Mouse (Mus musculus): ENCODE measurements around the gene Pias3. TPM values are rescaled to one million over a fixed set of nuclear protein-coding genes. Genes with fewer than 3 reads are reported as not detected.
"Not testable (repeated sequence)": the region's sequence is repeated elsewhere in the genome, so short reads cannot be mapped to it uniquely, and the experiment has no call there.

Pias3 gene
- total RNA-seq, 1 experiment from 2014 or later, result 4.7 TPM

DNA sequence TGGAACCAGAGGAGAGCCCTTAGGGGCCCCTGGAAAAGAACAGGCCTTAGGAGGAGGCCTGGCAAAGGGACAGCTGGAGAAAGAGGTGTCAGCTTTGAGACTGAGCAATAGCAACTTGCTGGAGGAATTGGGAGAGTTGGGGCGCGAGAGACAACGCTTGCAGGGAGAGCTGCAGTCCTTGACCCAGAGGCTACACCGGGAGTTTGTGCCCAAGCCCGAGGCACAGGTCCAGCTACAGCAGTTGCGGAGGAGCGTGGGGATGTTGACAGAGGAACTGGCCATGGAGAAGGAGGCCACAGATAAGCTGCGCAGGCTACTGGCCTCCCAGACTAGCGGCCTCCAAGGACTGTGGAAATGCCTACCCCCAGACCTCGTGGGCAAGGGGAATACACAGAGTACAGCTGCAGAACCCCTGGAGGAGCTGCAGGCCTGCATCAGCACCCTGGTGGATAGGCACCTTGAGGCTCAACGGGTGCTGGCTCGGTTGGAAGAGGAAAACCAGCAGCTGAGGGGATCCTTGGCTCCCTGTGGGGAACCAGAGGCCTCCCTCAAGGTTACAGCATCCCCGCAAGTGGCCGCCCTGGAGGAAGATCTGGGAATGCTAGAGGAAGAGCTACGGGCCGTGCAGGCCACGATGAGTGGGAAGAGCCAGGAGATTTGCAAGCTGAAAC, 11.9 kb upstream of the Pias3 start:
- no peak for ATAC-seq (replicated peaks; ENCODE audit: low read depth, poor library complexity, severe bottlenecking)

DNA sequence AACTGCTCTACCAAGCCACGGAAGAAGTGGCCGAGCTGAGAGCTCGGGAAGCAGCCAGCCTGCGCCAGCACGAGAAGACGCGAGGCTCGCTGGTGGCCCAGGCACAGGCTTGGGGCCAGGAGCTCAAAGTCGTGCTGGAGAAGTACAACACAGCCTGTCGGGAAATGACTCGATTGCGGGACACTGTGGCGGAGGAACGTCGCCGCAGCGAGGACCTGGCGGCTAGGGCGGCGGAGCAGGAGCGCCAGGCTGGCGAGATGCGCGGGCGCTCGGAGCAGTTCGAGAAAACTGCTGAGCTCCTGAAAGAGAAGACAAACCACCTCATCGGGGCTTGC, 11.4 kb upstream of the Pias3 start:
- ATAC-seq (replicated peaks; ENCODE audit: low read depth, poor library complexity, severe bottlenecking), result peak; percentile 47; the same call in 1 of the 2 replicates

DNA sequence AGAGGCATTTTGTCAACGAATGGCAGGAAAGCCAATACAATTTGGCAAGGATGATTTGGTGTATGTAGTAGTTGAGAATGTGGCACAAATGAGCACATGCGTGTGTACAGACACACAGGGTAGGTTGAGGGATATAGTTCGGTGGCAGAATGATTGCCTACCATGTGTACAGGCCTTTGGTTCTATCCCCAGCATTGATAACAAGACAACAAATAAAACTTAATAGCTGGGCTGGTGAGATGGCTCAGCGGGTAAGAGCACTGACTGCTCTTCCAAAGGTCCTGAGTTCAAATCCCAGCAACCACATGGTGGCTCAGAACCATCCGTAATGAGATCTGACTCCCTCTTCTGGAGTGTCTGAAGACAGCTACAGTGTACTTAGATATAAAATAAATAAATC, 10.1 kb upstream of the Pias3 start:
- ATAC-seq (replicated peaks; ENCODE audit: low read depth, poor library complexity, severe bottlenecking), result not testable (repeated sequence)

DNA sequence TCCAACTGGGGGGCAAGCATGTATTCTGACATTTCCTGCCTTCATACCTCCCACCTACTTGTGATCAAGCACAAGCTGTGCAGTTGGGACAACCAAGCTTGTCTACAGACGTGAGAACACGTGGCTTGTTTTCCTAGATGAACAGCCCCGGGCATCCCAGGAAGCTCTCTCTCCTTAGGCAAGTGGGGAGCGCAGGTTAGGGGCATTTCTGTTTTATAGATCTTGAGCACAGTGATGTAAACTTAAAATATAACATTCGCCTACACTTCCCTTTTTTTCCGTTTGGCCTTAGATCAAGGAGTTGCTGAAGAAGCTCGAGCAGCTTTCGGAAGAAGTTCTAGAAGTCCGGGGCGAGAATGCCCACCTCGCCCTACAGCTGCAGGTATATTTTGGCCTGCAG, 7.3 kb upstream of the Pias3 start:
- no peak for ATAC-seq (replicated peaks; ENCODE audit: low read depth, poor library complexity, severe bottlenecking)

DNA sequence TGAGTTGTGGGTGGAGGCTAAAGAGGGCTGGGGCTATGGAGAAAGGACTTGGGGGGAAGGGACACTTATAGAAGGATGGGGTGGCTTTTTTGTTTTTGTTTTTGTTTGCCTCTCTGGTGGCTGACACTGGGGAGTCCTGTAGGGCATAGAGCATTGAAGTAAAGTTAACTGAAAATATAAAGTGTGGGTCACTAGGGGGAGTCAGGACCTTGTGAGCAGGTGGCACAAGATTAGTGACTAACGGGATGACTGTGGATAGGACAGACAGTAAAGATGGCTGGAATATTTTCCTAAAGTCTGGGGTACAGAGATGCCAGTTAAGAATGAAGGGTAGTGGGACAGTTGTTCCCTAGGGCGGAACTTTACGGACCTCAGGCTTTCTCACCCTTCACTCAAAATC, 5.9 kb upstream of the Pias3 start:
- ATAC-seq (replicated peaks; ENCODE audit: low read depth, poor library complexity, severe bottlenecking), result peak; percentile 85

DNA sequence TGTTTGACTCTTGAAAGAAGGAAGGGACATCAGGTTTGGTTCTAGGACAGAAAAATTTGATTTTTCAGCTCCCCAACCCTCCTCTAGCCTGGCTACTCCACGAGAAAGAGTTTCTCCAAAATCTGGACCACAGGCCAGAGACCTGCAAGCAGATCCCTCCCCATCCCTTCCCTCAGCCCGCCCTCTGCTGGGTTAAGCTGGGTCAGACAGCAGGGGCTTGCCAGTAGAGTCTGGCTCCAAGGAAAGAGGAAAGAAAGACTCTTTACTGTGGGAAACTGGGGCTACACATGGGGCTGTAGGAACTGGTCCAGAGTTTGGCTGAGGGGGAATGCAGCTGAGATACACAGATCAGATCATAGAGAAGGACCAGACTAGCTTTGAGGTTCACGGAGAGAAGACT, 3.7 kb upstream of the Pias3 start:
- no peak for ATAC-seq (replicated peaks; ENCODE audit: low read depth, poor library complexity, severe bottlenecking)

DNA sequence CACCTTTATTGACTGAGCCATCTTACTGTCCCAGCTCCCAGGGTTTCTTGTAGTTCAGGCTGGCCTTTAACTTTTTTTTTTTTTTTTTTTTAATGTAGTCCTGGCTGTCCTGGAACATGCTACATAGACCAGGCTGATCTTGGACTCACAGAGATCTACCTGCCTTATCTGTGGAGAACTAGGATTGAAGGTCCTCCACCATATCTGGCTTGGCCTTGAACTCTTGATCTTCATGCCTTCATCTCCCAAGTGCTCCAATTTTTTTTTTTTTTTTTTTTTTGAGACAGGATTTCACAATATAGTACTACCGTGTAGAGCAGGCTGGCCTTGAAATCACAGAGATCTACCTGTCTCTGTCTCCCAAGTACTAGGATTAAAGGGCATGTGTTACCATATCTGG, 2.6 kb upstream of the Pias3 start:
- ATAC-seq (replicated peaks; ENCODE audit: low read depth, poor library complexity, severe bottlenecking), result no peak

DNA sequence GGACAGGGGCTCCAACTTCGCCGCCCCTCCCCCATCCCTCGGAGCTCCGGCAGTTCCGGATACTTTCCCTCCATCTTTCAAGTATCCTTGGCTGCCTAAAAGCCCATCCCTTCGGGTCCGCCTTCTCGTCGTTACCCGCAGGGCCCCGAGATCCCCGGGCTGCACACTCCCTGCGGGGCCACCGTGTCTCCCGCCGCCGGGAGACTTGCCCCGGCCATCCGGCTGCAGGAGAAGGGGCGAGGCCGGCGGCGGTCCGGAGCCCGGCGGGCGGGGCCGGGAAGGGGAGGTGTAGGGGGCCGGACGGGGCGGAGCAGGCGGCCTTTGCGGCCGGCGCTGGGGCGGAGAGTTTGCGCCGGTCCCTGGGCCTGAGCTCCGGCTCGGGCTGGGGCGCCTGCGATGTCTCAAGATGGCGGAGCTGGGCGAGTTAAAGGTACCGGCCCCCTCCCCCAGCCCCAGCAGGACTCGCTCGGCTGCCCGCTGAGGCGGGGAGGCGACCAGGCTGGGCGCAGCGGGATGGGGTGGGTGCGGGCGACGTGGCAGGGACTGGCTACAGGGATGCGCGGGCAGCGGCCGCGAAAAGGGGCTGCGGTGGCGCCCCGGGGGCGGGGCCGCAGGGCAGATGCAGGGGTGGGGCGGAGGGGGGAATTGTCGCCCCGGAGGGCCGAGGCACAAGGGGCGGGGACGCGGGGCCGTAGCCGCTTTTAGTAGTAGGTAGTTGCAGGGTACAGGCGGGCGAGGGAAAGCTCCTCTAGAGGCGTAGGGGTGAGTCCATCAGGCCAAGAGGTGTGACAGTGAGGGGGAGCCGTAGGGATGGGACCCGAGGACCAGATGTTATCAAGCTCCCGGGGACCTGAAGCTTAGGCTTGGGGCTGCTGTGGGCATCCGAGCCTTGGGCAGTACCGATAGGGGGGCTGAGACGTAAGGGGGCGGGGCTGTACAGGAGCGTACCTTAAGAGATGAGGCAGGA, 865 bp downstream of the Pias3 start:
- peak; percentile 66 for ATAC-seq (replicated peaks; ENCODE audit: low read depth, poor library complexity, severe bottlenecking)

DNA sequence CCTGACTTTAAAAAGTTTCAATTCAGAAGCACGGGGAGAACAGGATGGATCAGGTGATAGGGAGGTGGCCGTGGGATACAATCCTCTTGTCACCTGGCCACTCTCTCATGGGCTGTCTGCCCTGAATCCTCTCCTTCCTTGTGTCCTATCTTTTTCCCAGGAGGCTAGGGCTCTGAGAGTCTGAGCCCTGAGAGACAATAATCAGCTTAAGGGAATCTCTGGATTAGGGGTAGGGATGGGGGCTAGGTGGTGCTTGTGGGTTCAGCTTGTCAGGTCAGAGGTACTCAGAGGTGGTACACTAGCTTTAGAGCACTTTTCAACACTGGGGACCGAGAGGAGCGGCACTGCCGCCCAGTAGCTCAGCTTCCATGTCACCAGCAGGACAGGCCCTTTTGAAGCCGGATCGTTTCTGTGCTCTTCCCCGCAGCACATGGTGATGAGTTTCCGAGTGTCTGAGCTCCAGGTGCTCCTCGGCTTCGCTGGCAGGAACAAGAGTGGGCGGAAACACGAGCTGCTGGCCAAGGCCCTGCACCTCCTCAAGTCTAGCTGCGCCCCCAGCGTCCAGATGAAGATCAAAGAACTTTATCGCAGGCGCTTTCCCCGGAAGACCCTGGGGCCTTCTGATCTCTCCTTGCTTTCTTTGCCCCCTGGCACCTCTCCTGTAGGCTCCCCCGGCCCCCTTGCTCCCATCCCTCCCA, 3.0 kb downstream of the Pias3 start:
- no peak for ATAC-seq (replicated peaks; ENCODE audit: low read depth, poor library complexity, severe bottlenecking)

DNA sequence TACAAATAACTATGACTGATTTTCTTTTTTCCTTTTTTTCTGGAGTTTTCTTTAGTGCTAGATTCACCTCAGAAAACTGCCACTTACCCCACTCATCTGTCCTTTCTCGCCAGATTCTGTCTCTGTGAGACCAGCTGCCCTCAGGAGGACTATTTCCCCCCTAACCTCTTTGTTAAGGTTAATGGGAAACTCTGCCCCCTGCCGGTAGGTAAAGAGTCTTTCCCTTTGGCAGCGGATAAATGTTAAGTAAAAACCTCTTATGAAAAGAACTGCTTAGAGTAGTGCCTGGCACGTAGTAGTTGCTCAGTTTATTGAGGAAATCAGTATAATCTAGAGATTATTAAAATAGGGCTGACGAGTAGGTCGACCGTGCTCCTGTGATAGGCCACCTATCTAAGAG, 4.2 kb downstream of the Pias3 start:
- no peak for ATAC-seq (replicated peaks; ENCODE audit: low read depth, poor library complexity, severe bottlenecking)

DNA sequence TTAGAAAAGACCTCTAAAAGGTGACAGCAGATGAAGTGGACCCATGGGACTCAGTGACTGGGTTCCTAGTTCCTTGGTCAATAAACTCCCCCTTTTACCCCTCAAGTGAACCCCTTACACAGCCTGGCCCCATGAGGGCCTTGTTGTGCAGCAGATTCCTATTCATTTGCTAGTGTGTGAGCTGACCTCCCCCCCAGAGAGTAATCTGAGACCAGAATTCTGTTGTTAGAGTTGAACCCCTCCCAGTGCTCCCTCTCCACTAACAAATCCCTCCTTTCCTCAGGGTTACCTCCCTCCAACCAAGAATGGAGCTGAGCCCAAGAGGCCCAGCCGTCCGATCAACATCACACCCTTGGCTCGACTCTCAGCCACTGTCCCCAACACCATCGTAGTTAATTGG, 4.8 kb downstream of the Pias3 start:
- ATAC-seq (replicated peaks; ENCODE audit: low read depth, poor library complexity, severe bottlenecking), result no peak

DNA sequence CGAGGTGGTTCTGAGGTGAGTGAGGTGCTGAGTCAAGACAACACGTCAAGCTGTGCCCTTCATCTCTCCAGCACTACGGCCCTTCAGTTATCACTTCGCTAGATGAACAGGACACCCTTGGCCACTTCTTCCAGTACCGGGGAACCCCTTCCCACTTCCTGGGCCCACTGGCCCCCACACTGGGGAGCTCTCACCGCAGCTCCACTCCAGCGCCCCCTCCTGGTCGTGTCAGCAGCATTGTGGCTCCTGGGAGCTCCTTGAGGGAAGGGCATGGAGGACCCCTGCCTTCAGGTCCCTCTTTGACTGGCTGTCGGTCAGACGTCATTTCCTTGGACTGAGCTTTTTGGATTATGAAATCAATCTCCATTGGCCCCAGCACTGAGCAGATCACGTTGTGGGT, 8.6 kb downstream of the Pias3 start:
- no peak for ATAC-seq (replicated peaks; ENCODE audit: low read depth, poor library complexity, severe bottlenecking)

DNA sequence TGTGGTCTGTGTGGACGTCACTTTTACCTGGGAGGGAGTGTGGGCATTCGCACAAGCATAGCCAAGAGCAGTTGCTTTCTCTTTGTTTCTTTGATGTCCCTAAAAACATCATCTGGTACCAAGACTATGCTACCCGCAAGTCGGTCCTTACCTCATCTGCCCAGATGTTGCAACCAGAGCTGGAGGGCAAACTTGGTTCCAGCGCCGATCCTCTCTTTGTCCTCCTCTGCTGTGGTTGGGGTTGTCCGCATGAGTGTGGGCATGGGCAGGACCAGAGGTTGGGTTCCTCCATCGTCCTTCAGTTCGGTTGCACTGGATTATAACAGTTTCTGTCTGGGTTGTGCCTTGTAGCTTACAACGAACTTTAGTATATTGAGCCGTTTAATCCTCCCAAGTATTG, 10.0 kb downstream of the Pias3 start:
- ATAC-seq (replicated peaks; ENCODE audit: low read depth, poor library complexity, severe bottlenecking), result no peak

DNA sequence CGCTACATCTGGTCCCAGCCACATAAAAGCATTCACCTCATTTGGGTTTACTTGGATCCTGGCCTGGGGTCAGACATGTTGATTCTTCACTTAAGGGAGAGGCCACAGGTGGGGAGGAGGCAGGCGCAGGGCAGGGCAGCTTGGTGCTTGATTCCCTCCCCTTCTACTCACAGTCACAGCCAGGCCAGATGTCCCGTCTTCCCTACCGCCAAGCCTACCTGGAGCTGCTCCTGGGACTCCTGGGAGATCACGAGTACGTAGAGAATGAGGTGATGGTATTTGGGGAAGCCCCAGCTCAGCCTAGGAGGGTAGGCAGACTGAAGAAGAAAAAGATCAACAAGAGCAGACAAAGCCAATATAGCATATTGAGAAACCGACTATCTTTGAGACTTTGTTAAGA, 10.8 kb downstream of the Pias3 start:
- no peak for ATAC-seq (replicated peaks; ENCODE audit: low read depth, poor library complexity, severe bottlenecking)

DNA sequence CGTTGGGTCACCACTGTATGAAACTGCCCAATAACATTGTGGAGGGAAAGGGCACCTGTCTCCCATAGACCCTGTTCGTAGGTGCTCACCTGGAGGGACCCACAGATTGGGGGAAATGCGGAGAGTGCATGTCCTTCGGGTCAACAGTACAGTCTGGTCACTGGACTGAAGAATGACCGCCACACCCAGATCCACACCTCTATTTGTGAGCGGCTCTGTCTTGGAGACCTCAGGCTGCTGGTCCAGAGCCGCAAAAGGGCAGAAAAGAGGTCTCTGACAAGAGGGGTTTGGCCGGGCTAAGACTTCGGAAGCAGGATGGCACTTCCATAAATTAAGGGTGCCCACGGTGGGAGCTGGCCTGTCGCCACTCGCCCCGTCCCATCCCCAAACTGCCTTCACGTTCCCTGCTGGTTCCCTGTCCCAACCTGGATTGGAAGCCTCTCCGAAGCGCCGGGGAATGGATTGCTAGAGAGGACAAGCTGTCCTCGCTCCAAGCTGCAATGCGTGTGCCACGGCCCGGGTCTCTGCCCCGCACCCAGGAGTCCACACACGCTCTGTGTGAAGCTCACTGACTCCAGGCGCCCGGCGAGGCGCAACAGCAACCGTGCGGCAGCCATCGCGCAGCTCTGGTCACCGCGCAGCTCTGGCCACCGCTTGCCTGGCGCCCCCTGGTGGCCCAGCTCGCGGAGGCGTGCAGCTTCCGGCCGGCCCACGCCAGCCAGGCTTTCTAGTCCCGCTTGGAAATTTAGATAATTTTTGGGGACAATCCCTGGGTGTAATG, 11.9 kb downstream of the Pias3 start, which contains the start of gene Nudt17:
Gene Nudt17, minus strand, starts transcription at position 660 of the 781 bp plus-strand sequence.
- peak; percentile 81 for ATAC-seq (replicated peaks; ENCODE audit: low read depth, poor library complexity, severe bottlenecking)

DNA sequence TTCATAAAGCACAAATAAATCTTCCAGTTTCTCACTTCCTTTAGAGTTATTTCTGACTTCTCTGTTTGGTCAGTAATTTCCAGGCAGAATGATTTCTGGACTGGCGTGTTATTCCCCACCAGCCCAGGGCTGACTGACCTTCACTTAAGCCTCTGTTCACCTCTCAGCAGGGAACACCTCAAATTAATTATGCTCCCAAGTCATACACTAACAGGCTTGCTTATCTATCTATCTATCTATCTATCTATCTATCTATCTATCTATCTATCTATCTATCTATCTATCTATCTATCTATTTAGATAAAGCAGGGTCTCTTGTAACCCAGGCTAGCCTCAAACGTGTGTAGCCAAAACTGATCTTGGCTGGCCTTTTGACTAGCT, 12.5 kb downstream of the Pias3 start:
- no peak for ATAC-seq (replicated peaks; ENCODE audit: low read depth, poor library complexity, severe bottlenecking)

DNA sequence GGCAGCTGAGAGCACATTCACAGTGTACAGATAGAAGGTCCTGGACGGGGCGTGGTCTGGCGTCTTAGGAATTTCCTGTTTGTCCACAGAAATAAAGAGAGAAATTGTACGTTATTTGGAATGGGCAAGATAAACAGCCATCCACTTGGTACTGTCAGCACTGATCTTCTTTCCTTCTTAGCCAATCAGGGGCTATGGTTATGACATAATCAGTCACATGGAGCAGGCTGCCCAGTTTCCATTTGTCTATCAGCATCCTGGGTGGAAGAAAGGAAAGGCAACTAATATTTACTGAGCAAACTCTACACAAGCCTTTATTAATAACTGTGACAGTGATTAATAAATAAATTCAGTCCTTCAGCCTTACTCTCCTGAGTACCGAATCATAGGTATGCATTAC, 18.1 kb downstream of the Pias3 start:
- ATAC-seq (replicated peaks; ENCODE audit: low read depth, poor library complexity, severe bottlenecking), result no peak

DNA sequence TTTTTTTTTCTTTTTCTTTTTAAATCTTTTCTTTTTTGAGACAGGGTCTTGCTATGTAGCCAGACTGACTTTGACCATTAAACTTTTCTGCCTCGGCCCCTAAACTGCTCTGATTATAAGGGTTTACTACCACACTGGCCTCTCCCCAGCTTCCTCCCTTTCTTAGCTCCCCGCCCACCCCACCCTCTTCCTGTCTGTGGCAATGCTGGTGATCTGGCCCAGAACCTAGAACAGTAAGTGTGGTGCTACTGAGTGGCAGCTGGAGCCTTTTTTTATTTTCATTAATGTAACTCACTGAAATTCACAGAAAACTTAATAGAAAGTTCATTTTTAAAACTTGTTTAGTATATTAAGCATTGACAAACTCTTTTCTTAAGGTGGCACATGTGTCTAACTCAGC, 19.7 kb downstream of the Pias3 start:
- ATAC-seq (replicated peaks; ENCODE audit: low read depth, poor library complexity, severe bottlenecking), result peak; percentile 65

DNA sequence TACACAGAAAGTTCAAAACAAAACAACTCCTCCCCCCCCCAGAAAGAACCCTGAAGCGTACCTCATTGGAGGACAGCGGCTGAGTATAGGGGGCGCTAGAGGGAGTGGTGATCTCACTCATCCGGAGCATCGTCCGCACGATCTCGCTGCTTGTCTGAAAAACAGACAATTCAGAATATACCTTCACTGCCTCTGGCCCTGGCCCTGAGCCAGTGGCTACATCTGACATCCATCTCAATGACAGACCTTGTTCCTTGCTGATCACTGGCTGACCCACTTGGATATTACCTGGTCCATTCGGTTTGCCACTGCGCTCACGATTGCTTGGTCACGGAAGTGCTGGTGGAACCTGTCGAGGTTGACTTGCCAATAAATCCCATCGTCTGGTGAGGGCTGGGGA, 23.0 kb downstream of the Pias3 start:
- ATAC-seq (replicated peaks; ENCODE audit: low read depth, poor library complexity, severe bottlenecking), result 0 out of 2 replicates have a peak, but pooled peaks have one; percentile 22

DNA sequence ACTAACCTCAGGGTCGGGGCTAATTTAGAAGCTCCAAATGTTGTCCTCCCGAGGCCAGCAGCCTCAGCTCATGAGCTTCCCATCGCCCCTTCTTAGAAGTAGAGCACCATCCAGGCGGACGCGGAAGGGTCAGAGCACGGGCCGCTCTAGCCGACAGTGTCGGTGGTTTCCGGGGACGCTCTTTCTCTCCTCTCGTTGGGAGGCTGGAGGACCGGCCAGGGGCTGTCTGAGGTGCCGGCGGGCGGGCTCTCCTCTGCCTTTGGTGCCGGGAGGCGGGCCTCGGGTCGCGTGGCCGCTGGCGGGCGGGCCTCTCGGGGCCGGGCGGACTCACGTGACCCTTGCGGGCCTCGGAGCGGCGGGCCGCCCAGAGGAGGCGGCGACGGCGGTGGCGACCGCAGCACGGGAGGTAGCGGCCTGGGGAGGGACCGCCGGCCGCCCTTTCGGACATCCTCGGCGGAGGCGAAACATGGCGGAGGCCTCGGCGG, 31.2 kb downstream of the Pias3 start, which contains the start of the genes Polr3c and Rnf115:
Gene Polr3c, minus strand, starts transcription at position 286 of the 485 bp plus-strand sequence.
Gene Rnf115, plus strand, starts transcription at position 322 of the 485 bp plus-strand sequence.
- peak; percentile 96 for ATAC-seq (replicated peaks; ENCODE audit: low read depth, poor library complexity, severe bottlenecking)
